Mouse (Mus musculus) kidney, postnatal 0 days (tissue): ENCODE measurements around the gene Qtrt1. TPM values are rescaled to one million over a fixed set of nuclear protein-coding genes. Genes with fewer than 3 reads are reported as not detected.

Experiments
- ATAC-seq: fragments of 200-750 bp; cut with Nextera tagmentation; replicated peaks from 2 replicates; pipeline ENCODE4 v1.8.0; 2017; ENCODE audit warnings: low read depth, moderate number of reproducible peaks, moderate TSS enrichment, moderate library complexity; ENCODE audit not compliant: low FRiP score
- DNase-seq: peaks from one replicate; pipeline ENCODE4 v3.0.0-alpha.2; 2016; ENCODE audit warnings: low spot score
- H3K27ac ChIP-seq: fragments of 300-500 bp; sonication (generic); 2 replicates; pipeline ENCODE4 v1.5.1; 2014; ENCODE audit warnings: mild to moderate bottlenecking
- H3K27me3 ChIP-seq: fragments of 300-500 bp; sonication (generic); 2 replicates; pipeline ENCODE4 v1.6.1; 2014; ENCODE audit warnings: low read length, mixed read lengths; ENCODE audit not compliant: insufficient read depth
- H3K36me3 ChIP-seq: fragments of 300-500 bp; sonication (generic); 2 replicates; pipeline ENCODE4 v1.6.1; 2014; ENCODE audit warnings: low read length, mixed read lengths; ENCODE audit not compliant: insufficient read depth
- H3K4me1 ChIP-seq: fragments of 300-500 bp; sonication (generic); replicated peaks from 2 replicates; pipeline ENCODE4 v1.6.1; 2014; ENCODE audit warnings: antibody characterized with exemption, low read length, mixed read lengths; ENCODE audit not compliant: insufficient read depth
- H3K4me2 ChIP-seq: fragments of 300-500 bp; sonication (generic); 2 replicates; pipeline ENCODE4 v1.6.1; 2014; ENCODE audit warnings: mild to moderate bottlenecking, low read length, moderate library complexity, mixed read lengths
- H3K4me3 ChIP-seq: fragments of 300-500 bp; sonication (generic); replicated peaks from 2 replicates; pipeline ENCODE4 v1.5.1; 2014; ENCODE audit warnings: low read depth, low read length
- H3K9ac ChIP-seq: fragments of 300-500 bp; sonication (generic); 2 replicates; pipeline ENCODE4 v1.6.1; 2014; ENCODE audit warnings: low read depth, low read length
- H3K9me3 ChIP-seq: fragments of 300-500 bp; sonication (generic); replicated peaks from 2 replicates; pipeline ENCODE4 v1.6.1; 2016; ENCODE audit warnings: low read length, inconsistent platforms, mixed read lengths
- CTCF ChIP-seq: IDR thresholded peaks from 2 replicates; pipeline ENCODE4 v1.5.1; 2016; ENCODE audit warnings: antibody characterized with exemption, low read depth, mild to moderate bottlenecking, moderate library complexity
- WGBS: fragments of 180-500 bp; shearing (Covaris S2); extraction: QIAGEN DNeasy Blood & Tissue Kit; methylation state at CpG from one replicate; pipeline ENCODE4 v1.1.7; 2014; 5-methylcytosine and 5-hydroxymethylcytosine counted together
- polyA plus RNA-seq: library from polyadenylated mRNA; unstranded; fragments of >200 nt; fragmentation: Nextera tagmentation; extraction: Ambion mirVana; gene quantifications from 2 replicates; pipeline ENCODE4 v1.2.1, GENCODE M21; 2015

Qtrt1 gene
- polyA plus RNA-seq, 1 experiment from 2014 or later, result 42.0 TPM

DNA sequence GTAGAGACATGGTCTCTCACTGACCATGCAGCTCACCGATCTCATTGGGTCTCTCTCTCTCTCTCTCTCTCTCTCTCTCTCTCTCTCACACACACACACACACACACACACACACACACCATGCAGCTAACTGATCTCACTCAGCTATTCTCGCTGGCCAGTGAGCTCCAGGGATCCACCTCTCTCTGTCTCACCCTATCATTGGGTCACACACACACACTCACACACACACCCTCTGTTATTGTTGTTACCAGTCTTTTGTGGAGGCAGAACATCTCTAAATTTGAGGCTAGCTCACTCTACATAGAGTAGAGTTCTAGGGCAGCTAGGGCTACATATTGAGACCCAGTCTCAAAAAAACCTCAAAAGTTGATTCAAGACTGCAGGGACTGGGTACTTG lies 14.9 kb downstream of the Qtrt1 start:
- 56% methylated on average over 2 of the region's 2 CpGs for WGBS

DNA sequence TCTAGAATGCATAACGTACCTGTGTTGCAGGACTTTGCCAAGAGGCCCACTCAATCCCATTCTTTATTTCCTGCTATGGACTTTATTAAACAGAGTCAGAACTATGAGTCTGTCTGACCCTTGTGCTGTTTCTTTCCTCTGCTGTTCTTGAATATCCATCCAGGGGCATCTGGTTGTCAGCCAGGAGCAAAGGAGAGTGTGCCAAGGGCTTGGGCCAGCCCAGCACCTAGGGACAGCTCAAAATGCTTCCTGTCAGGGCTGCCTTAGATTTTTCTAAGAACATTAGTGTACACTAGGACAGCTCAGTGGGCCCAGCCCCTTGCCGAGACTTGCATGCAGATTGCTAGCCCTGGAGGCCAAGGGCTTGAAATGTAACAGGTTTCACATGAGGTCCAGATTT lies 16.1 kb downstream of the Qtrt1 start:
- Histone ChIP-seq H3K4me3 (no peak overlapping the region), H3K9me3 (no peaks in the 10 kb centered on the region), H3K9ac (no peak overlapping the region), H3K27me3 (no peaks in the 10 kb centered on the region), H3K36me3 (no peaks in the 10 kb centered on the region), H3K27ac (no peak overlapping the region), H3K4me1 (peaks cover 25% of the 10 kb centered on the region), H3K4me2 (no peak overlapping the region)
- 77% methylated on average over 2 of the region's 2 CpGs for WGBS
- DNase-seq, result no peak
- no peak for ATAC-seq
- no peak for TF ChIP-seq CTCF

More for the DNA sequence above, 14.9 kb downstream of the Qtrt1 start:
- Histone ChIP-seq H3K9me3 (no peaks in the 10 kb centered on the region), H3K9ac (no peak overlapping the region), H3K4me1 (peaks cover 25% of the 10 kb centered on the region), H3K27me3 (no peaks in the 10 kb centered on the region), H3K4me3 (no peak overlapping the region), H3K36me3 (no peaks in the 10 kb centered on the region), H3K27ac (no peak overlapping the region), H3K4me2 (peak overlapping the region; percentile 88)
- TF ChIP-seq CTCF, result no peak
- ATAC-seq (no peak), DNase-seq (no peak)

DNA sequence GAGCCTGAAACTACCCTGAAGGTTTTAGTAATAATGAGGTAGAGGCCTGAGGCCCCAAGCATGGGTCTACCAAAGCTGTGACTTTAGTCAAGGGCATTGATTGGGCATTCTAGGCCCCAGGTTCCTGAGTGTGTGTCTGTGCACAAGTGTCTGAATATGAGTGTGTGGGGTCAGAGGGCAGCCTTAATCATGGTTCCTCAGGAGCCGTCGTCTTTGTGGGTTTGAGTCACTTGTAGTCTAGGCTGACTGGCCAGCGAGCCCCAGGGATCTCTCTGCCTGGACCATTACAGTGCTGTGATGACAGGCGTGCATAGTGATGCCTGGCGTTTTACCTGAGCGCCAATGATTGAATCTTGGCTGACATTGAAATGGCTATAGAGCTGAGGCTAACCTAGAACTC lies 16.5 kb downstream of the Qtrt1 start:
- WGBS, result 80% methylated on average over 6 of the region's 6 CpGs
- H3K4me3 ChIP-seq, result no peak overlapping the region

GRCm38 (mm10) chr9:21430724-21431123 lies 19.1 kb downstream of the Qtrt1 start:
- Histone ChIP-seq H3K27me3 (no peaks in the 10 kb centered on the region), H3K4me2 (no peak overlapping the region), H3K9ac (no peak overlapping the region), H3K36me3 (no peaks in the 10 kb centered on the region), H3K27ac (no peak overlapping the region), H3K9me3 (no peaks in the 10 kb centered on the region), H3K4me1 (peaks cover 25% of the 10 kb centered on the region), H3K4me3 (no peak overlapping the region)
- ATAC-seq, result no peak
- no peak for DNase-seq
- TF ChIP-seq CTCF, result no peak
- WGBS, result 70% methylated on average over 7 of the region's 7 CpGs

More for the DNA sequence above, 16.5 kb downstream of the Qtrt1 start:
- ATAC-seq (no peak), DNase-seq (no peak)
- Histone ChIP-seq H3K36me3 (no peaks in the 10 kb centered on the region), H3K4me2 (no peak overlapping the region), H3K9me3 (no peaks in the 10 kb centered on the region), H3K4me1 (peaks cover 25% of the 10 kb centered on the region), H3K27me3 (no peaks in the 10 kb centered on the region), H3K27ac (no peak overlapping the region), H3K9ac (no peak overlapping the region)
- TF ChIP-seq CTCF, result no peak

GRCm38 (mm10) chr9:21432066-21432465 lies 20.4 kb downstream of the Qtrt1 start:
- Histone ChIP-seq H3K9ac (no peak overlapping the region), H3K27me3 (no peaks in the 10 kb centered on the region), H3K27ac (no peak overlapping the region; the same call in 1 of the 2 replicates), H3K36me3 (no peaks in the 10 kb centered on the region), H3K4me3 (no peak overlapping the region), H3K9me3 (no peaks in the 10 kb centered on the region), H3K4me2 (no peak overlapping the region), H3K4me1 (peaks cover 20% of the 10 kb centered on the region)
- no peak for TF ChIP-seq CTCF
- WGBS, result 82% methylated on average over 7 of the region's 7 CpGs
- ATAC-seq (no peak), DNase-seq (no peak)

DNA sequence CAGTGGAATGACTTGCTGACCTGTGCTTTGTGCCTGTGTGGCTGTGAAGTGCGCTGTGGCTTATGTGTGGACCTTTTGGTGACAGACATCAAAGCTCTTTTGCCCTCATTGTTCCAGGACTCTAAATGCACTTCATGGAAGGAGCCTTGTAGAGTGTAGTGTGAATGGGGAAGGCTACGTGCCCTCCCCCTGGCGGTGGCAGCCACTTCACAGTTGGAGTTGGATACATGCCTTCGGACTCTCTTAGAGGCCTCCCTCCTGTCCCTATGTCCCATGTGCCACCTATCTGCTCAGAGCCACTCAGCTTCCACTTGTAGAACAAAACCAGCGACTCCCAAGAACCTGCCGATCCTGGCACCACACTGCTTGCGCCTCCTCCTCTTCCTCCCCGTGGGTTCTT lies 22.1 kb downstream of the Qtrt1 start:
- WGBS, result 77% methylated on average over 8 of the region's 8 CpGs
- no peak for DNase-seq

GRCm38 (mm10) chr9:21434410-21434809 lies 22.8 kb downstream of the Qtrt1 start:
- Histone ChIP-seq H3K9ac (no peak overlapping the region), H3K27me3 (no peaks in the 10 kb centered on the region), H3K9me3 (no peaks in the 10 kb centered on the region), H3K4me2 (no peak overlapping the region), H3K4me1 (peaks cover 19% of the 10 kb centered on the region), H3K4me3 (no peak overlapping the region), H3K27ac (no peak overlapping the region), H3K36me3 (no peaks in the 10 kb centered on the region)
- WGBS, result 96% methylated on average over 2 of the region's 2 CpGs
- no peak for TF ChIP-seq CTCF
- DNase-seq (no peak), ATAC-seq (no peak)

More for the DNA sequence above, 22.1 kb downstream of the Qtrt1 start:
- no peak overlapping the region for H3K9ac ChIP-seq
- no peak overlapping the region for H3K4me2 ChIP-seq
- ATAC-seq, result no peak
- no peaks in the 10 kb centered on the region for H3K27me3 ChIP-seq
- H3K4me3 ChIP-seq, result no peak overlapping the region
- TF ChIP-seq CTCF, result 0 out of 2 replicates have a peak, but pooled peaks have one; percentile 16
- no peaks in the 10 kb centered on the region for H3K36me3 ChIP-seq
- peaks cover 20% of the 10 kb centered on the region for H3K4me1 ChIP-seq
- 0 out of 2 replicates have a peak overlapping the region, but pooled peaks have one; percentile 36 for H3K27ac ChIP-seq
- H3K9me3 ChIP-seq, result no peaks in the 10 kb centered on the region
